Mouse (Mus musculus) MEL (cell line): Measurements from ENCODE around the gene Gpx6.

Experiments used
- GATA1 ChIP-seq: IDR thresholded peaks from 2 replicates; pipeline ENCODE4 v1.6.1; 2011; ENCODE audit warnings: low read depth, low read length, improper control_type of control experiment
- RAD21 ChIP-seq: IDR thresholded peaks from 2 replicates; pipeline ENCODE4 v1.6.1; 2011; ENCODE audit warnings: mild to moderate bottlenecking, low read depth, low read length, improper control_type of control experiment
- TCF12 ChIP-seq: IDR thresholded peaks from 2 replicates; pipeline ENCODE4 v1.6.1; 2014; ENCODE audit warnings: low read depth, mild to moderate bottlenecking, inconsistent platforms, low read length, improper control_type of control experiment, moderate library complexity
- ZC3H11A ChIP-seq: IDR thresholded peaks from 2 replicates; pipeline ENCODE4 v1.6.1; 2012; ENCODE audit warnings: low read depth, mild to moderate bottlenecking, inconsistent platforms, low read length, improper control_type of control experiment

GRCm38 (mm10) chr13:21276551-21276950 lies 35.4 kb upstream of the Gpx6 start:
- TF ChIP-seq GATA1 (no peak), ZC3H11A (no peak), RAD21 (no peak), TCF12 (no peak)
